Mouse (Mus musculus): ENCODE data around the gene Gpc2. TPM values are rescaled to one million over a fixed set of nuclear protein-coding genes. Genes with fewer than 3 reads are reported as not detected.

Gene Gpc2
- polyA plus RNA-seq, 1 experiment from 2014 or later = 23.9 TPM

DNA sequence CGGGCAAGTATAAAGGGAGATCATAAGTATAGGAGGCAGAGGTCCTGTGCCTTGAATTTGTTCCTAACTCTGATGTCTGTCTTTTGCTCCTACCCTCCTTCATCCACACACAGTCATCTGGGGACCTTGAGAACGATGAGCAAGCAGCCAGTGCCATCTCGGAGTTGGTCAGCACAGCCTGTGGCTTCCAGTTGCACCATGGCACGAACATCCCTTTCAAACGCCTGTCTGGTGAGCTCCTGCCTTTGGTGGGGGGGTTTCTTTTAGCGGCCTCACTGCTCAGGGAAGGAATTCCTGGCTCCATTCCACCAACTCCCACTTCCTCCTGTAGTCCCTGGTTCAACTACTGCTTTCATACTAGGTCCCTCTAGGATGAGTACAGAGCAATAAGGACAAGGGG lies 21.3 kb downstream of the Gpc2 start:
- H3K27ac ChIP-seq (ENCODE audit: low read depth, low read length) = no peak overlapping the region
- no peak overlapping the region for H3K4me2 ChIP-seq (replicated peaks; ENCODE audit: low read depth, low read length)
- no peak for ATAC-seq (ENCODE audit: low FRiP score)
- no peak overlapping the region for H3K9ac ChIP-seq (ENCODE audit: low read depth, low read length)
- 83% methylated on average over 6 of the region's 6 CpGs for WGBS
- peaks cover 7% of the 10 kb centered on the region; the same call in 1 of the 2 replicates for H3K36me3 ChIP-seq (ENCODE audit: control insufficient read depth, insufficient read depth, low read length)
- H3K4me1 ChIP-seq (replicated peaks; ENCODE audit: control insufficient read depth, insufficient read depth, low read length) = peaks cover 10% of the 10 kb centered on the region
- H3K4me3 ChIP-seq (ENCODE audit: low read depth, low read length) = no peak overlapping the region
- no peaks in the 10 kb centered on the region for H3K27me3 ChIP-seq (ENCODE audit: control insufficient read depth, insufficient read depth, low read length)
- no peaks in the 10 kb centered on the region for H3K9me3 ChIP-seq (ENCODE audit: control insufficient read depth, low read length)
- no peak for DNase-seq (ENCODE audit: low spot score)

GRCm38 (mm10) chr5:138258078-138258477 lies 21.7 kb downstream of the Gpc2 start:
- H3K9me3 ChIP-seq (ENCODE audit: control insufficient read depth, low read length) = no peaks in the 10 kb centered on the region
- H3K27me3 ChIP-seq (ENCODE audit: control insufficient read depth, insufficient read depth, low read length) = no peaks in the 10 kb centered on the region
- H3K4me1 ChIP-seq (replicated peaks; ENCODE audit: control insufficient read depth, insufficient read depth, low read length) = peaks cover 8% of the 10 kb centered on the region
- no peak overlapping the region for H3K4me3 ChIP-seq (ENCODE audit: low read depth, low read length)
- no peak for DNase-seq (ENCODE audit: low spot score)
- peaks cover 7% of the 10 kb centered on the region; the same call in 1 of the 2 replicates for H3K36me3 ChIP-seq (ENCODE audit: control insufficient read depth, insufficient read depth, low read length)
- ATAC-seq (ENCODE audit: low FRiP score) = no peak
- no peak overlapping the region for H3K4me2 ChIP-seq (replicated peaks; ENCODE audit: low read depth, low read length)
- H3K27ac ChIP-seq (ENCODE audit: low read depth, low read length) = no peak overlapping the region
- WGBS = 97% methylated on average over 3 of the region's 3 CpGs
- no peak overlapping the region for H3K9ac ChIP-seq (ENCODE audit: low read depth, low read length)

DNA sequence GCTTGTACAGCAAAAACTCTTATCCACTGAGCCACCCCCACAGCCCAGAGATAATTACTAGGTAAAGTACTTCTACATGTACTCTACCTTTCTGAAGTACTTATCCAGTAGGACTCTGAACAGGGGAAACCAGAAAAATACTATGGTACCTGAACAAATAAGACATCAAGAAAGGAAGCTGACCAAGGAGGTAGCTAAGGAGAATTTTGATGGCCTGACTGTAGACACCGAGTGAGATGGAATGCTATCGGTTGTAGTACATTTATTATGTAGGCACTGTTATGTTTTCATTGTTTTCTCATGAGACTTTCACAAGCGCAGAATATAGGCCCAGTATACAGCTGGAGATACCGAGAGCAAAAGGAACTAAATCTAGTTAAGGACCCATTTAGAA lies 22.2 kb downstream of the Gpc2 start:
- WGBS = 90% methylated on average over 4 of the region's 4 CpGs
- ATAC-seq (ENCODE audit: low FRiP score) = no peak
- H3K27ac ChIP-seq (ENCODE audit: low read depth, low read length) = no peak overlapping the region
- H3K9ac ChIP-seq (ENCODE audit: low read depth, low read length) = no peak overlapping the region
- peaks cover 7% of the 10 kb centered on the region; the same call in 1 of the 2 replicates for H3K36me3 ChIP-seq (ENCODE audit: control insufficient read depth, insufficient read depth, low read length)
- H3K9me3 ChIP-seq (ENCODE audit: control insufficient read depth, low read length) = no peaks in the 10 kb centered on the region
- DNase-seq (ENCODE audit: low spot score) = no peak
- H3K4me2 ChIP-seq (replicated peaks; ENCODE audit: low read depth, low read length) = no peak overlapping the region
- H3K4me3 ChIP-seq (ENCODE audit: low read depth, low read length) = no peak overlapping the region
- peaks cover 6% of the 10 kb centered on the region for H3K4me1 ChIP-seq (replicated peaks; ENCODE audit: control insufficient read depth, insufficient read depth, low read length)
- H3K27me3 ChIP-seq (ENCODE audit: control insufficient read depth, insufficient read depth, low read length) = no peaks in the 10 kb centered on the region

DNA sequence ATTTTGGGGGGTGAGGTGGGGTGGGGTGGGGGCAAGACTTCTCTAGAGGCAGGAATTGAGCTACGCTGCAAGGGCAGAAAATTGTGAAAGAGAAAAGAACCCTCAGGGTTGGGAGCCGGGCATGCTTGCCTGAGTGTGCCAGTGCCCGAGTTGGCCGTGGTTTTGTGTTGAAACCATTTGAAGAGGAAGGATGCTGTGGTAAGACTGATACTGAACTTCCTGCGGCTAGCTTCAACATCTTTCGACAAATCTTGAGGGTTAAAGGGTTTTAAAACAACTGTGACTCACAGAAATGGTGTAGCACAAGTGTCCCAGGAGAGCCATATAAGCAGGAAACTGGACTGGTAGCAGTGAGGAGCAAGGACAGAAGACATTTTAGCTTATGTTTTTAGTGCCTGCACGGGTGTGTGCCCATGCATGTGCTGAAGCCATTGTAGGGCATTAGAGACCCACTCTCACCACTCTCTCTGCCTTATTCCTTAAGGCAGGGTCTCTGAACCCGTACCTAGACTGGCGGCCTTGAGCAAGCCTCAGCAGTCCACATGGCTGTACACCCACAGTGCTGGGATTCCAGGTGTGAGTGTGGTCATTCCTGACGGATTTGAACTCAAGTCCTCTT lies 22.7 kb downstream of the Gpc2 start:
- H3K27me3 ChIP-seq (ENCODE audit: control insufficient read depth, insufficient read depth, low read length) = no peaks in the 10 kb centered on the region
- no peak overlapping the region for H3K9ac ChIP-seq (ENCODE audit: low read depth, low read length)
- peaks cover 7% of the 10 kb centered on the region; the same call in 1 of the 2 replicates for H3K36me3 ChIP-seq (ENCODE audit: control insufficient read depth, insufficient read depth, low read length)
- no peak for ATAC-seq (ENCODE audit: low FRiP score)
- H3K4me1 ChIP-seq (replicated peaks; ENCODE audit: control insufficient read depth, insufficient read depth, low read length) = peaks cover 3% of the 10 kb centered on the region
- H3K4me2 ChIP-seq (replicated peaks; ENCODE audit: low read depth, low read length) = no peak overlapping the region
- H3K9me3 ChIP-seq (ENCODE audit: control insufficient read depth, low read length) = no peaks in the 10 kb centered on the region
- DNase-seq (ENCODE audit: low spot score) = no peak
- 90% methylated on average over 10 of the region's 10 CpGs for WGBS
- no peak overlapping the region for H3K4me3 ChIP-seq (ENCODE audit: low read depth, low read length)
- no peak overlapping the region for H3K27ac ChIP-seq (ENCODE audit: low read depth, low read length)

GRCm38 (mm10) chr5:138256094-138256467 lies 23.7 kb downstream of the Gpc2 start:
- Histone ChIP-seq H3K27ac (ENCODE audit: low read depth, low read length) (peak overlapping the region; percentile 48), H3K9me3 (ENCODE audit: control insufficient read depth, low read length) (no peaks in the 10 kb centered on the region), H3K4me1 (replicated peaks; ENCODE audit: control insufficient read depth, insufficient read depth, low read length) (peaks cover 3% of the 10 kb centered on the region; the same call in 1 of the 2 replicates), H3K27me3 (ENCODE audit: control insufficient read depth, insufficient read depth, low read length) (no peaks in the 10 kb centered on the region), H3K36me3 (ENCODE audit: control insufficient read depth, insufficient read depth, low read length) (0 out of 2 replicates have a peak, but pooled peaks cover 4% of the 10 kb centered on the region), H3K4me2 (replicated peaks; ENCODE audit: low read depth, low read length) (peak overlapping the region; percentile 72), H3K9ac (ENCODE audit: low read depth, low read length) (peak overlapping the region; percentile 73), H3K4me3 (ENCODE audit: low read depth, low read length) (peak overlapping the region; percentile 59)
- WGBS = 22% methylated on average over 7 of the region's 7 CpGs
- no peak for DNase-seq (ENCODE audit: low spot score)
- ATAC-seq (ENCODE audit: low FRiP score) = no peak

- peak within 1 kb of the TSS; percentile 48 for H3K27ac ChIP-seq (ENCODE audit: low read depth, low read length)
- ATAC-seq (ENCODE audit: low FRiP score) (peak; percentile 100), DNase-seq (ENCODE audit: low spot score) (peak; percentile 88)
- WGBS = under 1% methylated on average over 38 of the region's 38 CpGs
- peak within 1 kb of the TSS; percentile 72 for H3K4me2 ChIP-seq (replicated peaks; ENCODE audit: low read depth, low read length)
- H3K4me3 ChIP-seq (ENCODE audit: low read depth, low read length) = peak within 1 kb of the TSS; percentile 59
- peak within 1 kb of the TSS; percentile 73 for H3K9ac ChIP-seq (ENCODE audit: low read depth, low read length)
- H3K4me1 ChIP-seq (replicated peaks; ENCODE audit: control insufficient read depth, insufficient read depth, low read length) = peaks cover 3% of the 10 kb centered on the region; the same call in 1 of the 2 replicates
- H3K36me3 ChIP-seq (ENCODE audit: control insufficient read depth, insufficient read depth, low read length) = 0 out of 2 replicates have a peak, but pooled peaks cover 4% of the 10 kb centered on the region
- H3K27me3 ChIP-seq (ENCODE audit: control insufficient read depth, insufficient read depth, low read length) = no peaks in the 10 kb centered on the region
- no peaks in the 10 kb centered on the region for H3K9me3 ChIP-seq (ENCODE audit: control insufficient read depth, low read length)
These were observed 24.3 kb downstream of the Gpc2 start, which contains the start of gene Lamtor4 for GRCm38 (mm10) chr5:138255353-138256093. Gene Lamtor4, plus strand, starts transcription at chr5:138255482.

DNA sequence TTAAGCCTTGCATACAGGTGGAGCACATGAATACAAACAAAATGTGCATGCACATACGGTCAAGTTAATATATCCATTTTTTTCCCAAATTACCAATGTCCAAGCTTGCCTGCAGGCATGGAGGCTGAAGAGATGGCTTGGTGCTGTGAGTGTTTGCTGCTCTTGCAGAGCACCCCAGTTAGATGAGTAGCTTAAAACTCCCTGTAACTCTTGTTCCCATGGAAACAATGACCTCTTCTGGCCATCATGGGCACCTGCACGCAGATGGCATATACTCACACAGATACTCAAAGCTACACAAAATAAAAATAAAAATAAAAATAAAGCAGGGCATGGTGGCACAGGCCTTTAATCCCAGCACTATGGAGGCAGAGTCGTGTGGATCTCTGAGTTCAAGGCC lies 26.7 kb downstream of the Gpc2 start:
- Histone ChIP-seq H3K4me3 (ENCODE audit: low read depth, low read length) (no peak overlapping the region), H3K9ac (ENCODE audit: low read depth, low read length) (no peak overlapping the region), H3K4me2 (replicated peaks; ENCODE audit: low read depth, low read length) (no peak overlapping the region), H3K27me3 (ENCODE audit: control insufficient read depth, insufficient read depth, low read length) (no peaks in the 10 kb centered on the region), H3K9me3 (ENCODE audit: control insufficient read depth, low read length) (no peaks in the 10 kb centered on the region), H3K27ac (ENCODE audit: low read depth, low read length) (no peak overlapping the region), H3K4me1 (replicated peaks; ENCODE audit: control insufficient read depth, insufficient read depth, low read length) (peaks cover 3% of the 10 kb centered on the region; the same call in 1 of the 2 replicates), H3K36me3 (ENCODE audit: control insufficient read depth, insufficient read depth, low read length) (no peaks in the 10 kb centered on the region)
- WGBS = 91% methylated on average over 3 of the region's 3 CpGs
- DNase-seq (ENCODE audit: low spot score) = no peak
- no peak for ATAC-seq (ENCODE audit: low FRiP score)

DNA sequence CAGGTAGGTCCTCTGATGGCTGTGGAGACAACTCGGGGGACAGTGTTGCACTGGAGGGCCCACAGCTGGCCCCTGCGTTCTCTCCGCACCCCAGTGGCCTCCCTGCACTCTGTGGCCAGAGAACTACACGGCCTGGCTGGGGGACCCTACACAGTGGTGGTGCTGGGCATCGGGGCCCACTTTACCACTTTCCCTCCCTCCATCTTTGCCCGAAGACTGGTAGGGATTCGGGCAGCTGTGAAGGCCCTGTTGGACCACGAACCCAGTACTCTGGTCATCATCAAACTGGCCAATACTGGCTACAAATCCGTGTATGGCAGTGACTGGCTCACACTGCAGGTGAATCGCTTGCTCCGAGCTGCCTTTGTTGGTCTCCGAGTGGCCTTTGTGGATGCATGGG lies 28.7 kb downstream of the Gpc2 start:
- Histone ChIP-seq H3K4me1 (replicated peaks; ENCODE audit: control insufficient read depth, insufficient read depth, low read length) (peaks cover 1% of the 10 kb centered on the region; the same call in 1 of the 2 replicates), H3K36me3 (ENCODE audit: control insufficient read depth, insufficient read depth, low read length) (no peaks in the 10 kb centered on the region), H3K4me2 (replicated peaks; ENCODE audit: low read depth, low read length) (no peak overlapping the region), H3K9ac (ENCODE audit: low read depth, low read length) (no peak overlapping the region), H3K27ac (ENCODE audit: low read depth, low read length) (no peak overlapping the region), H3K27me3 (ENCODE audit: control insufficient read depth, insufficient read depth, low read length) (no peaks in the 10 kb centered on the region), H3K9me3 (ENCODE audit: control insufficient read depth, low read length) (no peaks in the 10 kb centered on the region), H3K4me3 (ENCODE audit: low read depth, low read length) (no peak overlapping the region)
- 87% methylated on average over 12 of the region's 12 CpGs for WGBS
- DNase-seq (ENCODE audit: low spot score) (no peak), ATAC-seq (ENCODE audit: low FRiP score) (no peak)
